Mouse (Mus musculus) left cerebral cortex, postnatal 25 days (tissue): ENCODE measurements around the gene Olfr1489. TPM values are rescaled to one million over a fixed set of nuclear protein-coding genes. Genes with fewer than 3 reads are reported as not detected.
"Not testable (repeated sequence)": the region's sequence is repeated elsewhere in the genome, so short reads cannot be mapped to it uniquely, and the experiment has no call there.

Experiments
- DNase-seq, 2 experiments: peaks; one replicate each; pipeline ENCODE4 v3.0.0; 2022; ENCODE audit warnings: low spot score in 2 of 2, mixed read lengths in 1 of 2
- intact Hi-C: fragments of 180-260 bp; cut with DNase I; formaldehyde crosslinking; loops from one replicate; pipeline ENCODE4 v1.15.1; 2025
- microRNA-seq, 2 experiments: library from miRNA; unstranded; fragments of <30 nt; microRNA quantifications; one replicate each; pipeline ENCODE4 v1.2.0; 2022
- total RNA-seq, 2 experiments: library from RNA; stranded (reverse); gene quantifications; 2 replicates each; pipeline ENCODE4 v1.2.3; 2021

Gene Olfr1489
- not detected for total RNA-seq

GRCm38 (mm10) chr19:13631321-13631720 lies at the start of gene Olfr1489:
TSS of gene Olfr1489 (plus strand) at chr19:13631621.
- no peak for DNase-seq
- intact Hi-C loops, result no loop called here

GRCm38 (mm10) chr19:13583211-13583610 lies 48.2 kb upstream of the Olfr1489 start, which contains the start of gene Olfr1484:
TSS of gene Olfr1484 (plus strand) at chr19:13583511.
- DNase-seq, result no peak
- intact Hi-C loops, result no loop called here

GRCm38 (mm10) chr19:13617075-13617474 lies 14.3 kb upstream of the Olfr1489 start, which contains the start of gene Olfr1487:
TSS of gene Olfr1487 (plus strand) at chr19:13617375.
- DNase-seq, intact Hi-C loops: not testable (repeated sequence)

GRCm38 (mm10) chr19:13650791-13651190 lies 19.4 kb downstream of the Olfr1489 start, which contains the start of gene Olfr1490:
TSS of gene Olfr1490 (plus strand) at chr19:13651091.
- intact Hi-C loops, result no loop called here
- no peak for DNase-seq

Small RNA genes lying within 50 kb of the gene (microRNA-seq; reads per million reads assigned to microRNA genes)
- gene Gm22323 (0 reads per million in 2 experiments), gene Gm23931 (0 reads per million in 2 experiments)

Other genes starting within 250 kb of the Olfr1489 start
- not detected for gene Olfr1469, start 223.8 kb upstream of the Olfr1489 start, total RNA-seq
- gene Olfr1471, start 188.2 kb upstream of the Olfr1489 start, total RNA-seq, result not detected
- not detected for gene Olfr1472, start 175.5 kb upstream of the Olfr1489 start, total RNA-seq
- gene Olfr1474, start 162.1 kb upstream of the Olfr1489 start, total RNA-seq, result not detected
- not detected for gene Olfr1475, start 151.4 kb upstream of the Olfr1489 start, total RNA-seq
- not detected for gene Olfr1477, start 131.1 kb upstream of the Olfr1489 start, total RNA-seq
- not detected for gene Olfr1480, start 103.7 kb upstream of the Olfr1489 start, total RNA-seq
- gene Olfr1484, start 48.1 kb upstream of the Olfr1489 start, total RNA-seq, result not detected
- not detected for gene Olfr1487, start 14.2 kb upstream of the Olfr1489 start, total RNA-seq
- not detected for gene Olfr1490, start 19.5 kb downstream of the Olfr1489 start, total RNA-seq
- not detected for gene Olfr1491, start 65.6 kb downstream of the Olfr1489 start, total RNA-seq
- not detected for gene Olfr1493-ps1, start 91.7 kb downstream of the Olfr1489 start, total RNA-seq
- not detected for gene Olfr1494, start 108.1 kb downstream of the Olfr1489 start, total RNA-seq
- not detected for gene Olfr1495, start 133.0 kb downstream of the Olfr1489 start, total RNA-seq
- not detected for gene Olfr1496, start 146.3 kb downstream of the Olfr1489 start, total RNA-seq
- not detected for gene Olfr1497, start 166.6 kb downstream of the Olfr1489 start, total RNA-seq
- not detected for gene Olfr1499, start 187.8 kb downstream of the Olfr1489 start, total RNA-seq
- gene Olfr1500, start 198.9 kb downstream of the Olfr1489 start, total RNA-seq, result not detected
- not detected for gene Olfr1501, start 219.1 kb downstream of the Olfr1489 start, total RNA-seq
- gene Olfr1502, start 230.2 kb downstream of the Olfr1489 start, total RNA-seq, result not detected